Mouse (Mus musculus): ENCODE data around the gene Tex26. TPM values are rescaled to one million over a fixed set of nuclear protein-coding genes. Genes with fewer than 3 reads are reported as not detected.

Tex26 gene
- 3.0 and 4.9 TPM in 2 replicates for polyA plus RNA-seq (2015; fragmentation: Nextera tagmentation; extraction: Ambion mirVana)

GRCm38 (mm10) chr5:149439531-149440179, at the start of gene Tex26:
Tex26 (plus strand) TSS chr5:149439660.
- Histone ChIP-seq H3K4me1 (ENCODE audit: insufficient read depth, low read depth, low read length) (no peaks in the 10 kb centered on the region; the same call in 1 of the 2 replicates), H3K36me3 (ENCODE audit: insufficient read depth, low read length) (no peaks in the 10 kb centered on the region), H3K4me3 (ENCODE audit: low read depth, low read length) (peak within 1 kb of the TSS; percentile 25), H3K9me3 (ENCODE audit: low read length) (no peaks in the 10 kb centered on the region), H3K27ac (ENCODE audit: low read length) (peak within 1 kb of the TSS; percentile 20; the same call in 1 of the 2 replicates), H3K27me3 (replicated peaks; ENCODE audit: insufficient read depth, low read length) (no peaks in the 10 kb centered on the region), H3K4me2 (replicated peaks; ENCODE audit: low read depth, low read length) (peak within 1 kb of the TSS; percentile 70), H3K9ac (replicated peaks; ENCODE audit: low read depth) (no peak within 1 kb of the TSS)
- WGBS: under 1% methylated on average over 25 of the region's 25 CpGs
- ATAC-seq (peak; percentile 93), DNase-seq (ENCODE audit: low spot score) (peak; percentile 87)
- TF ChIP-seq EP300 (IDR thresholded peaks at IDR 0.05): no peak
- no peak for TF ChIP-seq CTCF (IDR thresholded peaks at IDR 0.05)

- no peaks in the 10 kb centered on the region for H3K36me3 ChIP-seq (ENCODE audit: insufficient read depth, low read length)
- H3K4me3 ChIP-seq (ENCODE audit: low read depth, low read length): peak overlapping the region; percentile 18; the same call in 1 of the 2 replicates
- WGBS: 5% methylated on average over 18 of the region's 18 CpGs
- no peak overlapping the region for H3K9ac ChIP-seq (replicated peaks; ENCODE audit: low read depth)
- peak; percentile 59 for ATAC-seq
- TF ChIP-seq EP300 (IDR thresholded peaks at IDR 0.05) (peak; percentile 41), CTCF (IDR thresholded peaks at IDR 0.05) (no peak)
- peak overlapping the region; percentile 38; the same call in 1 of the 2 replicates for H3K4me2 ChIP-seq (replicated peaks; ENCODE audit: low read depth, low read length)
- DNase-seq (ENCODE audit: low spot score): peak; percentile 79
- no peaks in the 10 kb centered on the region; the same call in 1 of the 2 replicates for H3K4me1 ChIP-seq (ENCODE audit: insufficient read depth, low read depth, low read length)
- H3K27ac ChIP-seq (ENCODE audit: low read length): peak overlapping the region; percentile 34
- no peaks in the 10 kb centered on the region for H3K27me3 ChIP-seq (replicated peaks; ENCODE audit: insufficient read depth, low read length)
- no peaks in the 10 kb centered on the region for H3K9me3 ChIP-seq (ENCODE audit: low read length)
Measured at GRCm38 (mm10) chr5:149391574-149392375, 47.7 kb upstream of the Tex26 start.

DNA sequence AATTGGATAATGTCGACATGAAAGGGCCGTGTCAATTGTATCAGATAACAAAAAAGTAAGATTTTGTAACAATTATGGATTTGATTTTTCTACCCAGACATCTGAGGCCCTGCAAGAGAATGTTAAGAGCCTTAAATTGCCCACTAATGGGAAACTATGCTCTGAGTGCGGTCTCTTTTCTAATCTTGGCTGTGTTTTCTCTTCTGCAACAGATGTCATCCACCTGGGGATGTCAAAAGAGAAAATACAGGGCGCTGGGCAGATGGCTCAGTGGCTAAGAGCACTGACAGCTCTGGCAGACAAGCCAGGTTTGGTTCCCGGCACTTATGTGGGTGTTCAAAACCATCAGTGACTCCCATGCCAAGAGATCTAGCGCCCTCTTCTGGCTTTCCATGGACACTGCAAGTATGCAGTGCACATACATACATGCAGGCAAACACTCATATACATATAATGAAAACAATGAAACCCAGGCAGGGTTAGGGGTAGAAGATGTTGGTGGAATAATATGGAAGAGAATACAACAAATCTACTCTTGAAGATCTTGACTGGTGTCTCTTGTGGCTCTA, 47.0 kb upstream of the Tex26 start:
- Histone ChIP-seq H3K4me2 (replicated peaks; ENCODE audit: low read depth, low read length) (peak overlapping the region; percentile 38; the same call in 1 of the 2 replicates), H3K36me3 (ENCODE audit: insufficient read depth, low read length) (no peaks in the 10 kb centered on the region), H3K27me3 (replicated peaks; ENCODE audit: insufficient read depth, low read length) (no peaks in the 10 kb centered on the region), H3K4me3 (ENCODE audit: low read depth, low read length) (no peak overlapping the region), H3K4me1 (ENCODE audit: insufficient read depth, low read depth, low read length) (no peaks in the 10 kb centered on the region; the same call in 1 of the 2 replicates), H3K27ac (ENCODE audit: low read length) (peak overlapping the region; percentile 34; the same call in 1 of the 2 replicates), H3K9me3 (ENCODE audit: low read length) (no peaks in the 10 kb centered on the region), H3K9ac (replicated peaks; ENCODE audit: low read depth) (no peak overlapping the region)
- WGBS: 24% methylated on average over 6 of the region's 6 CpGs
- ATAC-seq (no peak), DNase-seq (ENCODE audit: low spot score) (no peak)
- TF ChIP-seq CTCF (IDR thresholded peaks at IDR 0.05) (peak; percentile 50), EP300 (IDR thresholded peaks at IDR 0.05) (no peak)

GRCm38 (mm10) chr5:149401446-149401975, 37.9 kb upstream of the Tex26 start:
- DNase-seq (ENCODE audit: low spot score) (no peak), ATAC-seq (no peak)
- Histone ChIP-seq H3K27ac (ENCODE audit: low read length) (no peak overlapping the region), H3K27me3 (replicated peaks; ENCODE audit: insufficient read depth, low read length) (no peaks in the 10 kb centered on the region), H3K36me3 (ENCODE audit: insufficient read depth, low read length) (no peaks in the 10 kb centered on the region), H3K9ac (replicated peaks; ENCODE audit: low read depth) (no peak overlapping the region), H3K9me3 (ENCODE audit: low read length) (no peaks in the 10 kb centered on the region), H3K4me3 (ENCODE audit: low read depth, low read length) (no peak overlapping the region), H3K4me2 (replicated peaks; ENCODE audit: low read depth, low read length) (no peak overlapping the region), H3K4me1 (ENCODE audit: insufficient read depth, low read depth, low read length) (no peaks in the 10 kb centered on the region)
- 79% methylated on average over 7 of the region's 7 CpGs for WGBS
- TF ChIP-seq EP300 (IDR thresholded peaks at IDR 0.05) (no peak), CTCF (IDR thresholded peaks at IDR 0.05) (no peak)

- H3K4me3 ChIP-seq (ENCODE audit: low read depth, low read length): no peak overlapping the region
- H3K36me3 ChIP-seq (ENCODE audit: insufficient read depth, low read length): no peaks in the 10 kb centered on the region
- H3K9me3 ChIP-seq (ENCODE audit: low read length): no peaks in the 10 kb centered on the region
- H3K4me2 ChIP-seq (replicated peaks; ENCODE audit: low read depth, low read length): no peak overlapping the region
- H3K27ac ChIP-seq (ENCODE audit: low read length): no peak overlapping the region
- 33% methylated on average over 10 of the region's 10 CpGs for WGBS
- ATAC-seq (peak; percentile 59; the same call in 1 of the 2 replicates), DNase-seq (ENCODE audit: low spot score) (peak; percentile 48)
- no peaks in the 10 kb centered on the region for H3K27me3 ChIP-seq (replicated peaks; ENCODE audit: insufficient read depth, low read length)
- no peak overlapping the region for H3K9ac ChIP-seq (replicated peaks; ENCODE audit: low read depth)
- no peaks in the 10 kb centered on the region for H3K4me1 ChIP-seq (ENCODE audit: insufficient read depth, low read depth, low read length)
- TF ChIP-seq CTCF (IDR thresholded peaks at IDR 0.05): no peak
- TF ChIP-seq EP300 (IDR thresholded peaks at IDR 0.05): peak; percentile 53; the same call in 1 of the 2 replicates
Measured at GRCm38 (mm10) chr5:149402029-149402428, 37.4 kb upstream of the Tex26 start.

- Histone ChIP-seq H3K27me3 (replicated peaks; ENCODE audit: insufficient read depth, low read length) (no peaks in the 10 kb centered on the region), H3K9me3 (ENCODE audit: low read length) (no peaks in the 10 kb centered on the region), H3K9ac (replicated peaks; ENCODE audit: low read depth) (no peak overlapping the region), H3K4me1 (ENCODE audit: insufficient read depth, low read depth, low read length) (no peaks in the 10 kb centered on the region), H3K4me3 (ENCODE audit: low read depth, low read length) (no peak overlapping the region), H3K4me2 (replicated peaks; ENCODE audit: low read depth, low read length) (no peak overlapping the region), H3K36me3 (ENCODE audit: insufficient read depth, low read length) (no peaks in the 10 kb centered on the region), H3K27ac (ENCODE audit: low read length) (no peak overlapping the region)
- TF ChIP-seq EP300 (IDR thresholded peaks at IDR 0.05) (no peak), CTCF (IDR thresholded peaks at IDR 0.05) (no peak)
- DNase-seq (ENCODE audit: low spot score): no peak
- ATAC-seq: peak; percentile 16; the same call in 1 of the 2 replicates
- 55% methylated on average over 5 of the region's 5 CpGs for WGBS
Measured at GRCm38 (mm10) chr5:149403386-149403785, 36.1 kb upstream of the Tex26 start.

Measured in lung, postnatal 0 days (tissue).